Mouse (Mus musculus) neutrophil, adult 5-6 weeks (primary cell): ENCODE results near the gene Tdgf1. TPM values are rescaled to one million over a fixed set of nuclear protein-coding genes. Genes with fewer than 3 reads are reported as not detected.

ENCODE experiments used
- ATAC-seq: fragments of 151-379, 151-347 bp; 2 replicates; pipeline ENCODE4 v1.8.0; 2017; ENCODE audit warnings: mild to moderate bottlenecking, moderate TSS enrichment; ENCODE audit not compliant: insufficient number of reproducible peaks, poor library complexity, low FRiP score, severe bottlenecking; ENCODE audit errors: extremely low read depth
- total RNA-seq: library from RNA; stranded (forward); fragments of 200-1000 nt; gene quantifications from 2 replicates; pipeline ENCODE4 v1.2.3, GENCODE M21; 2017

Gene Tdgf1
- total RNA-seq = 0.49 and 1.0 TPM in 2 replicates

DNA sequence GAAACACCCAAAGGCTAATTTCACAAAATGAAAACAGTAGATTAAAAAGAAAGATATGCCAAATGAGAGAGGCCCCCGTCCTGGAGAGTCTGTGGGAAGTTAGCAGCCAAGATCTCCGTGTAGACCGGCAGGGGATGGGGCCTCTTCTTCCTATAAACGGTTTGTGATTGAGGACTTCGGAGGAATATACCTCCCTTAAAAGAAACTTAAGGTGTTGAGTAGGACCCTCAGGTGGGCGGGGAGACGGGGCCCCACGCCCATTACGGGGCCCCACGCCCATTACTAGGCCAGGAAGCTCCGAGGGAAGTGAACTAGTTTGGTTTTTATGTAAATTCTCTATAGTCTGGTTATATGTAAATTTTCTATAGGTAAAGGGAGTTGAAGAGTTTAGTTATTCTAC is at the start of gene Tdgf1:
Gene Tdgf1, minus strand, starts transcription at position 233 of the 400 bp plus-strand sequence.
- no peak for ATAC-seq

DNA sequence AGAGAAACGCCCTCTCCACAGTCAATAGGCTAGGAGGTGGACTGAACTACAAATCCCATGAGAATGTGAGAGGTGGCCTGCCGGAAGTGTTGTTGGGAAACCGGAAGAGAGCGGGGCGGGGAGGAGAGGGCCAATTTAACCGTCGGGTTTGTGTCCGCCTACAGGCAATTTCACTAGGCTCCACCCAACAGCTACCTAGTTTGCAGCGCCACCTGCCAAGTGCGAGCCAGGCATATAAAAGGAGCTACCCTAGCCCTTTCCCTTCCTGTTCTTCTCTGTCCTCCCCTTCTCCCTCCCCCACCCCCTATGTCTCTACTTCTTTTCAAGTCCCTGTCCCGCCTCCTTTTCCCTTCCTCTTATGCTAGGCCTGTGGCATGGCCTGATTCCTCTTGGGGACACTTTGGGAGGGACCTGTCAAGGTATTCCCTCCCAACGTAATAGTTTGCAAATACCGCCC is 48.8 kb upstream of the Tdgf1 start:
- peak; percentile 83 for ATAC-seq

DNA sequence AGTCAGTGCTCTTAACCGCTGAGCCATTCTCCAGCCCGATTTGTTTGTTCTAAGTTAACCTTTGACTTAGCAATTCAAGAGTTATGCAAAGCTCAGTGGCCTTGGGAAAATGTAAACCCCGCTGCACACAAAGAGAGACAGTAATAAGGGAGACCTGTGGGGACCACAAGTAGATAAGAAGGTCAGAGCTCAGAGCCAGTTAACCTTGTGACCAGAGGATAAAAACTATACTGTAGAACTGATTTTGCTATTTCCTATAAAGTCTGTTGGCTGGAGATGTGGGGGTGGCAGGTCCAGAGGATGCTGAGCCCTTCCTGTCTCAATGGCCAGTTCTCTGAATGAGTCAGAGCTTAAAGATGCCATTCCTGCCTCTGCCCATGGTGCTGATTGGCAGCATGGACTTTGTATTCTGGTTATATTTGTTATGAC is 47.3 kb upstream of the Tdgf1 start:
- no peak for ATAC-seq

DNA sequence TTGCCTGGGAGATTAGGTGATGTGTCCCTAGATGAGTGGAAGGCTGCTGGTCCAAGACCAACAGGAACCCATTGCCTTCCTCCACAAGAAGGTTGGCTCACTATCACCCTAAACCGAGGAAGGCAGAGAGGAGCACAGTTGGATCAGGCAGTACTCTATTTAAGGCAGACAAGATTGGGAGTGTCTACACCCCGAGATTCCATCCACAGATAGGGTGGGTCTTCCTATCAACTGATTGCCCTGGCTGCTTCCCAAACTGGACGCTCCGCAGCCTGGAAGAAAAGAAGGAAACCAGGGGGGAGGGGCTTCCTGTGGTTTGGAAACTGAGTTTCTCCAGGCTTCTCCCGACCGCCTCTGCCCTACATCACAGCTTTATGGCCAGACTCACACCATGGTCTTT is 44.2 kb upstream of the Tdgf1 start, which contains the start of gene Rtp3:
Gene Rtp3, minus strand, starts transcription at position 380 of the 400 bp plus-strand sequence.
- ATAC-seq = no peak

DNA sequence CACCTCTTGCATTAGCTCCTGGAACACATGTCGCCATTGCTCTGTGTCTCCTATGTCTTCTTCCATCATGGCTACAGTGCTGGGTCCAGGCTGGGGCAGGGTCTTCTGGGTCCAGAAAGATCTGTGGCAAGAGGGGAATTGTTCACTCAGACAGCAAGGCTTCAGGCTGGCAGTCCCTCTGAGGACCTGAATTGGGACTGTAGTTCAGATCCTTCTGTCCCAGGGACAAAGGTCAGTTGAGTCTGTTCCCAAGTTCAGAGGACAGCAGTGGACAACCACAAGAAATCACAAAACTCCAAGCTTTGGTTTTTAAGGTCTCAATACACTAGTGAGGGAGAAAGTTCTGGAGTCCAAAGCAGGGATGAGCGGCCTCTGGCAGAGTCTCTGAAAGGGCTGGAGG is 43.6 kb upstream of the Tdgf1 start:
- no peak for ATAC-seq

DNA sequence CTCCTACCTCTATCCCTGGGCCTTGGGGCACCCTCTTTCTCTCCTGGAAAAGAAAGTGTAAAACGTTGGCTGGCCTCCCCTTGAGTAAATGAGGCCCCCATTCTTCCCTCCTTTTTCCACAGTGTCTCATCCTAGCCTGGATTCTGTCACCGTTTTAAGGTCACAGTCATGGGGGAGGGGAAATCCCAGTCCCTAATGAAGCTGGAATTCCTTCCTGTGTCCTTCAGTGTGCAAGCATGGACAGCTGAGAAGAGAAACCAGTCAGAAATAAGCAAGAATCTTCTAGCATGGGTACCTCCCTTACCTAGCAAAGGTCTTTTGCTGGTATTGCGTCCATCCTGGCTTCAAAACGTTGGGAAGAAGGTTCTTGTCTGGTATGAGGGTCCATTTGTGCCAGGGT is 43.2 kb upstream of the Tdgf1 start:
- no peak for ATAC-seq

DNA sequence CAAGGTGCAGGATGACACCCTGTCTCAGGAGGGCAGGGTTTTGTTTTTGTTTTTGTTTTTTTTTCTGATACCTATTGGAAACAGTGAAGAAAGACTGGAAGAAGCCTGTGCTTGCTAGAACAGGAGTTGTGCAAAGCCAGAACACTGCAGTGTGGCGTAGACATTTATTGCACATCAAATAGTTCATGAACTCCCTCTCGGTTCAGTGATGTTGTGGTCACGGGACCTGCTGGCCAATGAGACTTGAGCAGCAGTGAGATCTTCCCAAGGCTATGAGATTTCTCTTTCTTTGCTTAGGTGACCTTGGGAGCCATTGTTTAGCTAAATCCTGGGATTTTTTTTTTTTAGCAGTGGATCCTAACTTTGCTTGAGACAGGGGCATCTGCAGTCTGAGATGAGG is 42.1 kb upstream of the Tdgf1 start:
- no peak for ATAC-seq

DNA sequence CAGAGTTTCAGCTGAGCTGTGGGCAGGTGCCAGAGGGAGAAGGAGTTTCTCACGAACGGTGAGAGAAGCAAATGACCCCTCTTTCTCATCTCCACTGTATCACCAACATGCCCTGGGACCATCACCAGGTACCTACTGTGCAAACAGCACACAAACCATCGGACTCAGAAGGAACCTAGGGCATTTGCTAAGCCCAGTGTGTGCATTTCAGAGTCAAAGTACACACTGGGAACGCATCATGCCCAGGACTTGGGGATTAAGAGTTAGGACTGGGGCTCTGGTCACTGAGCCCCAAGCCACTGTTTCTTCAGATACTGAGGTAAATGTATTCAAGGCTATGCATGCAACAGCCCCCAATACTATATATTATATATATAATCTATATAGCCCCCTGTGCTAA is 41.4 kb upstream of the Tdgf1 start:
- no peak for ATAC-seq

DNA sequence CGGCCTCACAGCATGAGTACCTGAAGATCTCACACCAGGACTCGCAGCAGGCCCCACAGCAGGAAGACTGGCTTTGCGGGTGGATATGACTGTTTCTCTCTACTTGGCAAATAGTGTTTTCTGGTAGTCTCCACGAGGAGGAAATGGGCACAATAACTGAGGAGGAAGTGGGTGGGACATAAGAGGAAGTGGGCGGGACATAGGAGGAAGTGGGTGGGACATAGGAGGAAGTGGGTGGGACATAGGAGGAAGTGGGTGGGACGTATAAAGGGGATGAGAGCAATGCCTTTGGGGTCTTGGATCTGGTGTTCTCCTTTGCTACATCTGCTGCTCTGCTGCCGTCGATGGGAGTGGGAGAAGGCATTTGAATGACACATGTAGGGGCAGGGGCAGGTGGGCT is 40.0 kb upstream of the Tdgf1 start:
- ATAC-seq = no peak

DNA sequence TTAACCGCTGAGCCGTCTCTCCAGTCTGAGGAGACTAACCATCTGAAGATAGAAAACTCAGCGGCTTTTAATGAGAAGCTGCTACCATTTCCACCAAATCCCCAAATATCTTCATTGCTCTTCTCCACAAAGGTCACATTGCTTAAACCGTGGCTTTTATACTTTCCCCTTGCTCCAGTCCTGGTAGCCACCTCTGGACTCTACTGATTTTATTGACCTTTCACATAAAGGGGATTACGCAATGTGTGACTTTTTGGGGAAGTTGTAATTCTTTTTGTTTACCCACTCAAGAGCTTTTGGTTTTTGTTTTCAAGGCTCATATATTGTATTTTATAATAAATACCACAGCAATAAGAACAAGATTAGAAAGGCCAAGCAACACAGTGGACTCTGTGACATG is 39.6 kb upstream of the Tdgf1 start:
- no peak for ATAC-seq

DNA sequence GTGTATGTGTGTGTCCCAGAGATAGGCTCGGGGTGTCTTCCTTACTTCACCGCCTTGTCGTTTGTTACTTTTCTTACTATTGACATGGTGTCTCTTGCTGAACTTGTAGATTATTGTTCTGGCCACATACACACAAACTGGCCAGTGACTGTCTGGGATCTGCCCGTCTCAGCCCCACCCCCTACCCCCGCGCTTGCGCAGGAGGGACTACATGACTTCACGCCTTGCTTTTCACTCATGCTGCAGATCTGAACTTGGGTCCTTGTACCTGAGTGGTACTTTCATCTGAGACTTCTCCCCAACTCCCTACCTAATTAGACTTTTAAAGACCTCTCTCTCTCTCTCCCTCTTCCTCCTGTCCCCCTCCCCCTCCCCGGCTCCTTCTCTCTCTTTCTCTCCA is 38.1 kb upstream of the Tdgf1 start:
- no peak for ATAC-seq

DNA sequence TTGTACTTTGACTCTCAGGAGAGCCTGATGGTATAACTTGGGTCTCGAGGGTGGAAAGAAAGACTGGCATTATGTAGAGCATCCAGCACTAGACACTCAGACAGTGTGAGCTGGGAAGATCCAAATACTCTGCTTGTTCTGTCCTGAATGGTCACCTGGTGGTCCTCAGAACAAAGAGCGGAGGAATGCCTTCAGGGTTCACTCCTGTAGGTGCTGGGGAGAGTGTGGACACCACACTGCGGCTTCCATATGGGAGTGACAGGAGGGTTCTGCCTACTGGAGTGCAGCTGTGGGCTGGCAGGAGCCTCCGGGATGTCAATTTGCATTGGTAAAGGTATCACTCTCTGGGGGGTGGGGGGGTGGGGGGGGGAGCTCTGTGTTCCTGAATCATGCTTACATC is 36.4 kb upstream of the Tdgf1 start:
- no peak for ATAC-seq

DNA sequence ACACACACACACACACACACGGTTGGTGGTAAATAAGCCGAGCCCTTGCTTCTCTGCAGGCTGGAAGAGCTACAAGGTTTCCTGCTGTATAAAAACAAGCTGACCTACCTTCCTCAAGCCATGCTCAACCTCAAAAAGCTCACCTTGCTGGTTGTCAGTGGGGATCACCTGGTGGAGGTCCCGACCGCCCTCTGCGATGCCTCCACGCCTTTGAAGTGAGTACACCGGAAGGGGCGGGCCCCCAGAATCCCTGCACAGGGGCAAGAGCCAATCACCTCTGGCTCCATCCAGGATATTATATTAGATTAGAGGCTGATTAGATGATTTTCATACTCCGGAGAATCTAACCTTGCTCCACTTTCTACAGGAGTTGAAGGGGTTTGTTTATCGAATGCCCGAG is 33.5 kb upstream of the Tdgf1 start:
- no peak for ATAC-seq

DNA sequence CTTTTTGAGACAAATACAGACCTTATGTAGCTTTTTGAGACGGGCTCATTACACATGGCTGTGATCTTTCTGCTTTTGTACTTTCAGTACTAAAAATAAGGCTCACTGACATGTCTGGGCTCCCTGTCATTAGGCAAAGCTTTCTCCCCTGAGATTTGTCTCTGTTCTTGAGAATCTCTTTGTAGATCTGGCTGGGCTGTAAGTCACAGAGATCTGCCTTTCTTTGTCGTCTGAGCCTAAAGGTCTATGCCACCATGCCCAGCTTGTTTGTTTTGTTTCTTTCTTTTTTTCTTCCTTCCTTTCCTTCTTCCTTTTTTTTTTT is 19.9 kb upstream of the Tdgf1 start:
- no peak for ATAC-seq

DNA sequence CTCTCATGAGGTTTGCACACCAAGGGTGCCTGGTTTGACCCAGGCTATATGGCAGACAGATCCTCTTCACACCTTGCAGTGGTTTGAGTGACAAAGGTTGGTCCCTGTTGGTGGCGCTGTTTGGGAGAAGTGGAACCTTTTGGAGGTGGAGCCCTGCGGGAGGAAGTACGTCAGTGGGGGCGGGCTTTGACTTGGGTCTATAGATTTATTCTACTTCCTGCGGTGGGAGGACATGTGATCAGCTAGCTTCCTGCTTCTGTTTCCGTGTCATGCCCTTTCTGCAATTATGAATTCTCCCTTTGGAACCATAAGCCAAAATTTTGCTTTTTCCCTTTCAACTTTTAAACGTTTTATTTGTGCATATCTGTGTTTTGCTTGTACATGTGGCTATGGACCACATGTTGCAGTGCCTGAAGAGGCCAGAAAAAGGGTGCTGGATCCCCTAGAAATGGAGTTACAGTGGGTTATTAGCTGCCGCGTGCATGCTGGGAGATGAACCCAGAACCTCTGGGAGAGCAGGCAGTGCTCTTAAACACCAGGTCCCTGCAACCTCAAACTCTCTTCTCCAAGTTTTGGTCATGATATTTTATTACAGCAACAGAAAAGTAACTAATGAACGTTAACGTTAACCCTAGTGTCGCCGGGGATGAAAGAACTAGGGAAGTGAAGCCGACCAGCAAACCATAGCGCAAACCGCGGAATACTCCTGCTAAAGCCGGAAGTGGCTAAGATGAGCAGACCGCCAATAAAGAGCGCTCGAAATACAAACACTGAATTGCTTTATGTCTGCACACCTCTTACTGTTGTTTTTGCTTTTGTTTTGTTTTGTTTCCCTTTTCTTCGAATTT is 19.3 kb upstream of the Tdgf1 start:
- peak; percentile 13; the same call in 1 of the 2 replicates for ATAC-seq

DNA sequence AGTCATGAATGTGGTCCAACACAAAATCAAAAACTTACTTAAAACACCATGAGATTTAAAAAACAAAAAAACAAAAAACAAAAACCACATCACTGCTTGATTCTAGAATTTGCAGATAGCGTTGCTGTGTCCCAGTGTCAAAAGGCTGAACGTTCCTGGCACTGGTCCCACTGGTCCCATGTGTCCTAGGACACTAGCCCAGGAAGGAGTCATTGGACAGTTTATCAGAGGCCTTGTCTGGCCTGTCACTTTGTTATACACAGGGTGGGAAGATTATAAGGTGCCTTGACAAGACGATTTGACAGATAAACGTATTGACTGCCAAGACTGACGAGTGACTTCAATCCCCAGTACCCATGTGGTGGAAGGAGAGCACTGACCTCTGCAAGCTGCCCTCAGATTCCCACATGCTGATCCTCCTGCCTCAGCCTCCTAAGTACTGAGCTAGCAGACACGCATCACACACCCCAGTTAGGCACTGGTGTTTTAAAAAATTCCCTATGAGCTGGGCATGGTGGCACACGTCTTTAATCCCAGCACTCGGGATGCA is 17.7 kb upstream of the Tdgf1 start:
- no peak for ATAC-seq

DNA sequence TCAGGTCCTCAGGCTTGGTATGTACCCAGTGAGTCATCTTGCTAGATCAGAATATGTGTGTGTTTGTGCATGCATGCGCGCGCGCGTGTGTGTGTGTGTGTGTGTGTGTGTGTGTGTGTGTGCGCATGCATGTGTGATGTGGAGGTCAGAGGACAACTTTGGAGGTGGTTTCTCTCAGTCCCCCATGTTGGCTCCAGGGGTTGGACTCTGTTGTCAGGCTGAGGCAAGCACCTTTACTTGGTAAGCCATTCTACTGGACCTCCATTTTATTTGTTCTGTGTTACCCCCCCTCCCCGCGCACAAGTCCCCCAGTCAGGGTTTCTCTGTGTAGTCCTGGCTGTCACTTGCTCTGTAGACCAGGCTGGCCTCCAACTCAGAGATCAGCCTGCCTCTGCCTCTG is 15.4 kb upstream of the Tdgf1 start:
- no peak for ATAC-seq

DNA sequence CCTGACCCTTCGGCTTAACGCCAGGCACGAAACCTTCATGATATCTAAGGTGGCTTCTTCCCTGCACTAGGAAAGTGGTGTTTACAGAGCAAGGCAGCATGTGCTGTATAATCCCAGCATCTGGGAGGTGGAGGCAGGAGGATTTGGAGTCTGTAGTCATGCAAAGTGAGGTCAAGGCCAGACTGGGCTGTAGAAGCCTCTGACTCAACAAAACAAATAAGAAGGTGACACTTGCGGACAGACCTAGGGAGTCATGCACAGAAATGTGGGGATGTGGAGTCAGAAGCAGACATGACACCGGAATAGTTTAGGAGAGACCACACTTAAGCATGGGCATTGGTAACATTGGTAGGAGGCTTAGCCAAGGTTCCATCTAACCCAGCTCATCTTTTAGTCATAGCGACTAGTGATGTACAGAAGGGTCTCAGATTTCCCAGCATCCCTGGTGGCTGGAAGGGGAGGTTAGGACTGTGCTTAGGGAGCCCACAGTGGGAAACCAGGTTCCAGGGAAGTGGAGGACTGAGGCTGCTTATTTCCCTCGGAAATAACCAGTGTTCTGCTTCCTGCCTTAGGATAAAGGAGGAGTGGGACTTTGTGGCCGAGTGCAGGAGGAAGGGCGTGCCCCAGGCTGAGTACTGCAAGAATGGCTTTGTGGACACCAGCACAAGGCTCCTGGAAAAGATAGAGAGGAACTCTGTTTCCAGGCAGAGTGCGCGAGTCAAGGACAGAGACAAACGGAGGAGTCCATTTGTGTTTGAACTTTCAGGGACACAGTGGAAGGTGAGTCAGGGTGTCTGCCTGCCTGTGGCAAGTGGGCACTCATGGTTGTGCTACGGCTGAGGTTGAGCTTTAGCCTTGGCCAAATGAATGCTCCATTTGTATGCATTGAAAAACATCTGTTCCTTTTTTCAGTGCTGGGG is 14.5 kb upstream of the Tdgf1 start:
- ATAC-seq = no peak

DNA sequence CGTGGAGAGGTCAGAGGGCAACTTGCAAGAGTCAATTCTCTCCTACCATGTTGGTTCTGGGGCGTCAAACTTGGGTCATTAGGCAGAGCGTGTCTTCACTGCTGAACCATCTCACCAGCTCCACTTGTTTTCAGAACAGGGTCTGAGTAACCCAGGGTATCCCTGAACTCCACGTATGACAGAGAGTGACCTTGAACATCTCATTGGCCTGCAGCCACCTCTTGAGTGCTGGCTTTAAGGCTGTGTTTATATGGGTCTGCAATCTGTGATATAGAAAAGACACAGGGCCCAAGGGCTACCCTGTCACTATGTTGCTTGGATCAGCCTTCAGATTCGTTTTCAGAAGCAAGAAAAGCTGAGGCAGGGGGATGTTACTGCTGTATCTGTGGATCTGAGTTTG is 13.7 kb upstream of the Tdgf1 start:
- no peak for ATAC-seq

DNA sequence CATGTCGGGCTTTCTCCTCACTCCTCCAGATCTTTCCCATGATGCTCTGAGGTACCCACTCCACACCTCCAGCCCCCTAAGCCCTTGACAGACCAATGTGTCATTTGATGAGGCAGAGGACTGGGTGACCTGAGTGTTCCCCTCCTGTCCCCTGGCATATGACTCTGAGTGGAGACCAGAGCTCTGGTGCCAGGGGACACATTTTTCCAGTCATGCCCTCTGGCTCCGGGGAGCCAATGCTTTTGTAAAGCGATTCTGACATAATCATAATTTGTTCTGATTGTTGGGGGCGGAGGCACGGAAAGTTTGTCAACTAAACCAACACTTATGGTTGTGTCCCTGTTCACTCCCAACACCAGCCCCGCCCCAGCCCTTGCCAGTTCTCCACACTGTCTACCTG is 10.0 kb upstream of the Tdgf1 start:
- no peak for ATAC-seq
